Mouse (Mus musculus) megakaryocyte, embryonic 14.5 days (primary cell): Measurements from ENCODE around the gene Rasgrp4.

Source experiments
- FLI1 ChIP-seq: IDR thresholded peaks from 2 replicates; pipeline ENCODE4 v1.6.1; 2012; ENCODE audit warnings: low read length, inconsistent platforms, mixed read lengths
- GATA1 ChIP-seq: IDR thresholded peaks from 3 replicates; pipeline ENCODE4 v1.6.1; 2012; ENCODE audit warnings: mixed read lengths, low read length, inconsistent platforms, borderline replicate concordance

DNA sequence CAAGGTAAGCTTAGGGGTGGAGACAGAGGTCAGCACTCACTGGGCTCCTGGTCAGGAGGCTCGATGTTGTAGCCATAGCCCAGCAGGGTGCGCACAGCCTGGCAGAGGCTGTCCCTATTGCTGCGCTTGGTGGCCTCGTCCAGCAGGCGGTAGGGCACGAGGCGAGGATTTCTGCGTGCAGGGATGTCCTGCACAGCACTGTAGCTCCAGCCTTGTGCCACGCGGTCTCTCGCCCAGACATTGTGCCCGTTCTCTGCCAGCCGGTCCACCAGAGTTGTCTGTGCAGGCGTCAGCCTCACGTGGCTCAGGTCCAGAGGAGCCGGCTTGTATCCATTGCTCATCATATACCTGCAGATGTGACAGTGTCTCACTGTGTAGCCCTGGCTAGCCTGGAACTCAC lies 37.5 kb upstream of the Rasgrp4 start:
- TF ChIP-seq GATA1, result no peak
- TF ChIP-seq FLI1, result no peak
